Mouse (Mus musculus) adrenal gland, postnatal 14 days (tissue): Measurements from ENCODE around the gene Dkkl1. TPM values are rescaled to one million over a fixed set of nuclear protein-coding genes. Genes with fewer than 3 reads are reported as not detected.
A peak's percentile ranks its signal among the peaks of the same experiment; 100 is the strongest.
"Not testable (repeated sequence)": the region's sequence is repeated elsewhere in the genome, so short reads cannot be mapped to it uniquely, and the experiment has no call there.

Experiments used
- DNase-seq: peaks from one replicate; pipeline ENCODE4 v3.0.0; 2021; ENCODE audit warnings: mixed read lengths
- total RNA-seq: library from RNA; stranded (reverse); gene quantifications from 2 replicates; pipeline ENCODE4 v1.2.3, GENCODE M21; 2021

Gene Dkkl1
- total RNA-seq, 1 experiment from 2014 or later: not detected

GRCm38 (mm10) chr7:45193406-45193805 lies 18.5 kb downstream of the Dkkl1 start:
- DNase-seq: no peak

GRCm38 (mm10) chr7:45192585-45193310 lies 19.2 kb downstream of the Dkkl1 start:
- no peak for DNase-seq

GRCm38 (mm10) chr7:45191803-45192363 lies 20.1 kb downstream of the Dkkl1 start:
- DNase-seq: no peak

GRCm38 (mm10) chr7:45191161-45191560 lies 20.8 kb downstream of the Dkkl1 start:
- no peak for DNase-seq

- no peak for DNase-seq
Measured at GRCm38 (mm10) chr7:45190186-45190585, 21.8 kb downstream of the Dkkl1 start.

- no peak for DNase-seq
Measured at GRCm38 (mm10) chr7:45189600-45189999, 22.3 kb downstream of the Dkkl1 start.

- DNase-seq: no peak
Measured at GRCm38 (mm10) chr7:45185921-45186320, 26.0 kb downstream of the Dkkl1 start.

GRCm38 (mm10) chr7:45183672-45184071 lies 28.3 kb downstream of the Dkkl1 start:
- DNase-seq: no peak

- DNase-seq: peak; percentile 28
Measured at GRCm38 (mm10) chr7:45182606-45183005, 29.3 kb downstream of the Dkkl1 start.

- DNase-seq: peak; percentile 95
Measured at GRCm38 (mm10) chr7:45182199-45182601, 29.7 kb downstream of the Dkkl1 start.

GRCm38 (mm10) chr7:45181540-45181939 lies 30.4 kb downstream of the Dkkl1 start:
- peak; percentile 60 for DNase-seq

- no peak for DNase-seq
Measured at GRCm38 (mm10) chr7:45180896-45181477, 31.0 kb downstream of the Dkkl1 start, which contains the start of gene Pth2. Pth2 (plus strand) TSS chr7:45180995.

GRCm38 (mm10) chr7:45179469-45179868 lies 32.5 kb downstream of the Dkkl1 start, which contains the start of gene Gfy:
Gfy (minus strand) TSS chr7:45179569.
- DNase-seq: no peak

GRCm38 (mm10) chr7:45178550-45178949 lies 33.4 kb downstream of the Dkkl1 start:
- no peak for DNase-seq

- no peak for DNase-seq
Measured at GRCm38 (mm10) chr7:45176356-45176755, 35.6 kb downstream of the Dkkl1 start.

- DNase-seq: no peak
Measured at GRCm38 (mm10) chr7:45175929-45176328, 36.0 kb downstream of the Dkkl1 start.

GRCm38 (mm10) chr7:45175398-45175797 lies 36.5 kb downstream of the Dkkl1 start:
- no peak for DNase-seq

GRCm38 (mm10) chr7:45174567-45175280 lies 37.2 kb downstream of the Dkkl1 start:
- DNase-seq: no peak

GRCm38 (mm10) chr7:45173772-45174171 lies 38.2 kb downstream of the Dkkl1 start:
- DNase-seq: not testable (repeated sequence)

- peak; percentile 38 for DNase-seq
Measured at GRCm38 (mm10) chr7:45172974-45173373, 39.0 kb downstream of the Dkkl1 start.

GRCm38 (mm10) chr7:45169495-45169894 lies 42.5 kb downstream of the Dkkl1 start:
- DNase-seq: no peak

GRCm38 (mm10) chr7:45168656-45169055 lies 43.3 kb downstream of the Dkkl1 start:
- no peak for DNase-seq
